Mouse (Mus musculus): Measurements from ENCODE around the gene Il1r1. TPM values are rescaled to one million over a fixed set of nuclear protein-coding genes. Genes with fewer than 3 reads are reported as not detected.

Gene Il1r1
- polyA plus RNA-seq, 1 experiment from 2014 or later: 9.3 TPM

DNA sequence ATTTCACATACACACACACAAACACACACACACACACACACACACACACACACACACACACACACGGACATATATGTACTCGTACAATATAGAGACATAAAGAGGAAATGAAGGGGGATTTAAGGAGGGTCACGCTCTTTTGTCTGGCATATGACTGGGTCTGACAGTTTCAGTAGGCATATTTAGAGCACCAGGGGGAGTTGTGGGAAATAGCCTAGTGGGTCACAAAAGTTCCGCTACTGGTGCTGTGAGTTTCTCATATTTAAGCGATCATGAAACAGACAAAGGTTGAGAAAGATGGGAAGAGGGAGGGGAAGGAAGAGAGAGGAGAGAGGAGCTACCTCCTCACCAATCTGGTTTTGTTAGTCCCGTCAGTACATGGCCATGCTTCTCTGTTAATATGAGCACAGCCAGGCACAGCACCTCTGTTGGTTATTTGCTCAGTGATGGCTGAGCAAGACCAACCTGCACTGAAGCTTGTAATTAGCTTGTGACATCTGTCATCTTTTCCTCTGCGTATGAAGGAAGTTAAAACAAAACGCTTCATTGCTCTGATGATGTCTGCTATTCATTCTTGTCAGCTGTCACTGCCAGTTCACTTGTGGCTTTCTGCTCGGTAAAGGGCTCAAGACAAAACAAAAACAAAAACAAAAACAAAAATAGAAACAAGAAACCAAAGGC, 37.7 kb downstream of the Il1r1 start:
- 67% methylated on average over 9 of the region's 9 CpGs for WGBS
- Histone ChIP-seq H3K27ac (no peak overlapping the region), H3K4me3 (replicated peaks) (no peak overlapping the region), H3K9me3 (no peaks in the 10 kb centered on the region), H3K9ac (no peak overlapping the region), H3K27me3 (replicated peaks) (no peaks in the 10 kb centered on the region), H3K36me3 (no peaks in the 10 kb centered on the region), H3K4me1 (peaks cover 21% of the 10 kb centered on the region), H3K4me2 (no peak overlapping the region)
- ATAC-seq (ENCODE audit: insufficient read depth, low FRiP score, low read depth): no peak

DNA sequence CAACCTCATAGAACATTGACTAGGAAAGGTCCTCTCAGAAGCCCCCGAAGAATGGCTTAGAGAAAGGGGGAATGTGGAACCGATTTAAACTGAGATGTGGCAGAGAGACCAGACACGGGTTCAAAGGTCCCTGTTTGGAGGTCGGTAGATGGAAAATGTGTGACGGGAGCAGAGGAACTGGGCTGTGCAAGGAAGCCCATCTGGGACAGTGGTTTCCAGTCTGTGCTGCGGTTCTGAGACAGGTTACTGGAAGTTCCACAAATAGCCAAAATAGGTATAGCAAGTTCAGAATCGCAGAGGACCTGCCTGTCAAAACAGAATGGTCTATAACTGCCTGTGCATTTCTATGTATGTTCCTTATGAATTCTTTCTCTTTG, 38.2 kb downstream of the Il1r1 start:
- H3K27ac ChIP-seq: no peak overlapping the region
- H3K9me3 ChIP-seq: no peaks in the 10 kb centered on the region
- peaks cover 21% of the 10 kb centered on the region for H3K4me1 ChIP-seq
- H3K4me3 ChIP-seq (replicated peaks): no peak overlapping the region
- no peaks in the 10 kb centered on the region for H3K36me3 ChIP-seq
- ATAC-seq (ENCODE audit: insufficient read depth, low FRiP score, low read depth): no peak
- no peak overlapping the region for H3K4me2 ChIP-seq
- H3K27me3 ChIP-seq (replicated peaks): no peaks in the 10 kb centered on the region
- H3K9ac ChIP-seq: no peak overlapping the region
- 72% methylated on average over 7 of the region's 7 CpGs for WGBS

- H3K36me3 ChIP-seq: no peaks in the 10 kb centered on the region
- H3K4me2 ChIP-seq: no peak overlapping the region
- WGBS: 83% methylated on average over 8 of the region's 8 CpGs
- no peak overlapping the region for H3K4me3 ChIP-seq (replicated peaks)
- H3K9me3 ChIP-seq: no peaks in the 10 kb centered on the region
- H3K9ac ChIP-seq: no peak overlapping the region
- no peak for ATAC-seq (ENCODE audit: insufficient read depth, low FRiP score, low read depth)
- H3K4me1 ChIP-seq: peaks cover 23% of the 10 kb centered on the region
- no peaks in the 10 kb centered on the region for H3K27me3 ChIP-seq (replicated peaks)
- H3K27ac ChIP-seq: no peak overlapping the region
These were observed 38.8 kb downstream of the Il1r1 start for GRCm38 (mm10) chr1:40263679-40264078.

DNA sequence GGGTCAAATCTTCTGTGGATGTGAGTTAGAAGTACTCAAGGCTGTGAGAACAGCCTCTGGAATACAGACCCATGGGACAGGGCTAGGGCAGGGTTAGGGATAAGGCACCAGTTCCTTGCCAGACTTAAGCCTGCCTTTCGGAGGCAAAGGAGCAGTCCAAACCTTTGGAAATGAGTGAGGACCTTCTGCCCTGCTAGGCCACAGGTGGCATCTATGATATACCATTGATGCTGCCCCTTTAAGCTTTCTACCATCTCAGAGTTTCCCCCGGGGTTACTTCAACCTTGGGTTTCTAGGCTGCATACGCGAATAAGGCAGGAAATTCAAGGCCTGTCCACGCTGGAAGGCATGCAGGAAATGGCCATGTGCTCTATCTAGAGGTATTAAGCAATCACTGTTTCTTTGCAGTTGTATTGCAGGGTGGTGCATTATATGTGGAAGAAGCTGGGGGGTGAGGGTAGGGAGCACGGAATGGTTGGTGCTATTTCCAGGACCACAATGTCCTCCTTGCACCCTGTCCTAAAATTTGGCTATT, 40.5 kb downstream of the Il1r1 start:
- H3K4me1 ChIP-seq: peaks cover 25% of the 10 kb centered on the region
- no peaks in the 10 kb centered on the region for H3K27me3 ChIP-seq (replicated peaks)
- H3K4me2 ChIP-seq: no peak overlapping the region
- H3K27ac ChIP-seq: no peak overlapping the region
- H3K36me3 ChIP-seq: no peaks in the 10 kb centered on the region
- 67% methylated on average over 6 of the region's 6 CpGs for WGBS
- ATAC-seq (ENCODE audit: insufficient read depth, low FRiP score, low read depth): no peak
- no peak overlapping the region for H3K4me3 ChIP-seq (replicated peaks)
- H3K9ac ChIP-seq: no peak overlapping the region
- no peaks in the 10 kb centered on the region for H3K9me3 ChIP-seq

DNA sequence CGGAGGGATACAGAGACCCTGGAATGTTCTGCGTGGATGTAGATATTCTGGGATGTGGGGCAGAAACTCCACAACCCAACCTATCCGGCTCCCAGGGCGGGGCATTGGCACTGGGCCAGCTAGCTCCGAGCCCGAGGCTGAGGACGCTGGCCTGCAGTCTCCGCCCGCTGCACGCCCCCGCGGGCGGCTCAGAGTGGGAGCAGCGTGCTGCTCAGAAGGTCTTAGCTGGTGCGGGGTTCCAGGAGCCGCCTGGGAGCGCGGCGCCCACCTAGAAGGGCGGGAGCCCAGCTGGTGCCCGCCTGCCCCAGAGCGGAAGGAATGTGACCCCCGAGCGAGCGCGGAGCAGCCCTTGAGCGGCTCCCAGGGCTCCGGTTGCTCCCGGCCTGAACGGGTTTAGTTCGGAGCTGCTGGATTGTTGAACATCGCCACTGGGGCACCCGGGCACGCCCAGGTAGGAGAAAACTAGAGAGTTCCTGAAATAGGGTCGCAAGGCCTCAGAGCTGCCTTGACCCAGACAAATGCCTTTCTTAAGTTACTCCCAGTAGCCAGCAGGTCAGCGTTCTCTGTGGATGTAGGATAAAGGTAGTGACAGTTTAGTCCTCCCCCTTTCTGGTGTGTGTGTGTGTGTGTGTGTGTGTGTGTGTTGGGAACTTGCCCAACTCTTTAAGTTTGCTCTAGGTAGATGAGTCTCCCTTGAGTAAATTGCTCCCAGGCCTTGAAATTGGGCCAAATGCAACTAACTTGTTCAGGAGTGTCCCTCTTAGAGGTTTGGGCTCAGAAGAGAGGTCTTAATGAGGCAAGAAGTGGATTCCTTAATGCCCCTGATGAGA, 41.8 kb downstream of the Il1r1 start:
- H3K36me3 ChIP-seq: no peaks in the 10 kb centered on the region
- WGBS: 1% methylated on average over 36 of the region's 36 CpGs
- H3K4me3 ChIP-seq (replicated peaks): peak overlapping the region; percentile 55
- no peaks in the 10 kb centered on the region for H3K27me3 ChIP-seq (replicated peaks)
- peak; percentile 88 for ATAC-seq (ENCODE audit: insufficient read depth, low FRiP score, low read depth)
- H3K9me3 ChIP-seq: no peaks in the 10 kb centered on the region
- peak overlapping the region; percentile 61 for H3K9ac ChIP-seq
- H3K4me1 ChIP-seq: peaks cover 25% of the 10 kb centered on the region
- peak overlapping the region; percentile 80 for H3K27ac ChIP-seq
- H3K4me2 ChIP-seq: peak overlapping the region; percentile 84

DNA sequence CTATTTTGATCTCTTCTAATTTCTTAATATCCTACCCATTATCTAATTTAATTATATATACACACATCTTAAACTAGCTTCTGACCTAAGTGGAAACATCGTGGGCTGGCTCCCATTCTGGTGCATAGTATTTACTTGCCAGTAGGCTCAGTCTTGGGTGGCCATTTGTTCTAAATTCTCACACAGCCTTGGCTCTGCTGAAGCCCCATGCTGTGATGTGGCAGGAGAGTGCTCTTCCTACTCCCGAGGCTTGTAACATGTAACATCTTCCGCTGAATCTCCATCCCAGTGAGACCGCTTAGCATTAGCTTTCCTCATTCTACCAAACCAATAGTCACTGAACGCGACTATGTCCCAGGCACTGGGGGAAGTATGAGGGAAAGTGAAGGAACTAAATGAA, 43.0 kb downstream of the Il1r1 start:
- no peaks in the 10 kb centered on the region for H3K9me3 ChIP-seq
- no peak overlapping the region for H3K9ac ChIP-seq
- H3K27me3 ChIP-seq (replicated peaks): no peaks in the 10 kb centered on the region
- peaks cover 25% of the 10 kb centered on the region for H3K4me1 ChIP-seq
- H3K4me2 ChIP-seq: no peak overlapping the region; the same call in 1 of the 2 replicates
- ATAC-seq (ENCODE audit: insufficient read depth, low FRiP score, low read depth): no peak
- H3K36me3 ChIP-seq: no peaks in the 10 kb centered on the region
- no peak overlapping the region for H3K4me3 ChIP-seq (replicated peaks)
- no peak overlapping the region for H3K27ac ChIP-seq
- 86% methylated on average over 6 of the region's 6 CpGs for WGBS

DNA sequence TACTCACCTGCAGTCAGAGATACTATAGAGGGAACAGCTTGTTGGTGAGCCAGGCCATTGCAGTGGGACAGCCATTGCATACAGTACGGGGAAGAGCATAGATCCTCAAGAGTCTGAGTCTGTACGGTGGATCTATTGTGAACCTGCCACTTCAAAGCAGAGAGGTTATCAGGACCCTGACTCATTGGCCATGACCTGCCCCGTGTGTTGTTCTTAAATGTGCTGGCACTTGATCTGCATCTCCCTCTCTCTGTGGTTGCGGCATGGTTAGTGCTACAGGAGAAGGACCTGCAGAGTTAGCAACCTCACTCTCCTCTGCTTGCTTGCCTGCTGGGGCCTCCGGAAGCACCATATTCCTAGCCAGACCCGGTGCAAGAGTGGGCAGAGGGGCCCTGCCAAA, 43.7 kb downstream of the Il1r1 start:
- no peak for ATAC-seq (ENCODE audit: insufficient read depth, low FRiP score, low read depth)
- WGBS: 63% methylated on average over 6 of the region's 6 CpGs
- no peak overlapping the region for H3K9ac ChIP-seq
- H3K27me3 ChIP-seq (replicated peaks): no peaks in the 10 kb centered on the region
- H3K27ac ChIP-seq: no peak overlapping the region
- H3K4me3 ChIP-seq (replicated peaks): no peak overlapping the region
- 0 out of 2 replicates have a peak overlapping the region, but pooled peaks have one; percentile 2 for H3K4me2 ChIP-seq
- H3K36me3 ChIP-seq: no peaks in the 10 kb centered on the region
- H3K9me3 ChIP-seq: no peaks in the 10 kb centered on the region
- H3K4me1 ChIP-seq: peaks cover 25% of the 10 kb centered on the region

- no peaks in the 10 kb centered on the region for H3K9me3 ChIP-seq
- no peaks in the 10 kb centered on the region for H3K36me3 ChIP-seq
- 88% methylated on average over 12 of the region's 12 CpGs for WGBS
- no peaks in the 10 kb centered on the region for H3K27me3 ChIP-seq (replicated peaks)
- H3K4me2 ChIP-seq: no peak overlapping the region
- H3K27ac ChIP-seq: no peak overlapping the region
- H3K9ac ChIP-seq: no peak overlapping the region
- no peak for ATAC-seq (ENCODE audit: insufficient read depth, low FRiP score, low read depth)
- H3K4me1 ChIP-seq: peaks cover 26% of the 10 kb centered on the region
- no peak overlapping the region for H3K4me3 ChIP-seq (replicated peaks)
These were observed 45.5 kb downstream of the Il1r1 start for GRCm38 (mm10) chr1:40270415-40270814.

- no peak overlapping the region for H3K9ac ChIP-seq
- no peaks in the 10 kb centered on the region for H3K36me3 ChIP-seq
- H3K4me1 ChIP-seq: peaks cover 19% of the 10 kb centered on the region
- 75% methylated on average over 4 of the region's 4 CpGs for WGBS
- H3K27ac ChIP-seq: no peak overlapping the region
- no peak for ATAC-seq (ENCODE audit: insufficient read depth, low FRiP score, low read depth)
- H3K27me3 ChIP-seq (replicated peaks): no peaks in the 10 kb centered on the region
- no peak overlapping the region for H3K4me3 ChIP-seq (replicated peaks)
- H3K9me3 ChIP-seq: no peaks in the 10 kb centered on the region
- no peak overlapping the region for H3K4me2 ChIP-seq
These were observed 46.2 kb downstream of the Il1r1 start for GRCm38 (mm10) chr1:40271052-40271451.

- no peak overlapping the region for H3K27ac ChIP-seq
- no peaks in the 10 kb centered on the region for H3K9me3 ChIP-seq
- no peaks in the 10 kb centered on the region for H3K36me3 ChIP-seq
- no peaks in the 10 kb centered on the region for H3K27me3 ChIP-seq (replicated peaks)
- WGBS: 81% methylated on average over 10 of the region's 10 CpGs
- ATAC-seq (ENCODE audit: insufficient read depth, low FRiP score, low read depth): no peak
- peaks cover 14% of the 10 kb centered on the region for H3K4me1 ChIP-seq
- H3K4me2 ChIP-seq: no peak overlapping the region
- H3K9ac ChIP-seq: no peak overlapping the region
- H3K4me3 ChIP-seq (replicated peaks): no peak overlapping the region
These were observed 46.7 kb downstream of the Il1r1 start for GRCm38 (mm10) chr1:40271486-40272055.

- Histone ChIP-seq H3K36me3 (no peaks in the 10 kb centered on the region), H3K9ac (no peak overlapping the region), H3K4me3 (replicated peaks) (no peak overlapping the region), H3K4me1 (peaks cover 11% of the 10 kb centered on the region), H3K27ac (no peak overlapping the region), H3K4me2 (no peak overlapping the region), H3K27me3 (replicated peaks) (no peaks in the 10 kb centered on the region), H3K9me3 (no peaks in the 10 kb centered on the region)
- 75% methylated on average over 3 of the region's 3 CpGs for WGBS
- no peak for ATAC-seq (ENCODE audit: insufficient read depth, low FRiP score, low read depth)
These were observed 47.3 kb downstream of the Il1r1 start for GRCm38 (mm10) chr1:40272204-40272603.

DNA sequence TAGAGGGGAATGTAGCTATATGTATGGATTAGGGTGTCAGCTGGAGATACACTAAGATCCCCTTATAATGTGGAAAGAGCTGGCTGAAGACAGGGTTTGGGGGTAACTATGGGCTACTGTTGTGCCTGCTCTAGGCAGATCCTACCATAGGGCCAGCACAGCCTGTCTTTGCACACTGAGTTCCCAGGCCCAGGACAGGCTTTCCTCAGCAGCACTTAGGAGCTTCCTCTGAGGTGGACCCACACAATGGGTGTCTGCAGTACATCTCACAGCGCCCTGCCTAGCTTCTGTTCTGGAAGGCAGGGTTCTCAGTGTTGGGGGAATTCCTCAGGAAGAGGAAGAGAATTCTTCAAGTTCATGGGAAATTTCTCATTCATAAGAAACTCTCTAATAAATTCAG, 48.6 kb downstream of the Il1r1 start:
- no peak for ATAC-seq (ENCODE audit: insufficient read depth, low FRiP score, low read depth)
- Histone ChIP-seq H3K4me1 (peaks cover 6% of the 10 kb centered on the region), H3K9me3 (no peaks in the 10 kb centered on the region), H3K9ac (no peak overlapping the region), H3K27ac (no peak overlapping the region), H3K27me3 (replicated peaks) (no peaks in the 10 kb centered on the region), H3K4me2 (no peak overlapping the region), H3K36me3 (no peaks in the 10 kb centered on the region), H3K4me3 (replicated peaks) (no peak overlapping the region)
- WGBS: 93% methylated on average over 1 of the region's 1 CpGs

Data from stomach, embryonic 15.5 days (tissue).